Mouse (Mus musculus) regulatory T cell (primary cell): ENCODE data around the gene Gm7029.

Source experiments
- in situ Hi-C: fragments of 300-600 bp; cut with MboI, MseI; formaldehyde crosslinking; loops from one replicate; pipeline ENCODE4 v1.15.1; 2025; ENCODE audit warnings: high pct_unique_total_duplicates

Gm7029 gene

DNA sequence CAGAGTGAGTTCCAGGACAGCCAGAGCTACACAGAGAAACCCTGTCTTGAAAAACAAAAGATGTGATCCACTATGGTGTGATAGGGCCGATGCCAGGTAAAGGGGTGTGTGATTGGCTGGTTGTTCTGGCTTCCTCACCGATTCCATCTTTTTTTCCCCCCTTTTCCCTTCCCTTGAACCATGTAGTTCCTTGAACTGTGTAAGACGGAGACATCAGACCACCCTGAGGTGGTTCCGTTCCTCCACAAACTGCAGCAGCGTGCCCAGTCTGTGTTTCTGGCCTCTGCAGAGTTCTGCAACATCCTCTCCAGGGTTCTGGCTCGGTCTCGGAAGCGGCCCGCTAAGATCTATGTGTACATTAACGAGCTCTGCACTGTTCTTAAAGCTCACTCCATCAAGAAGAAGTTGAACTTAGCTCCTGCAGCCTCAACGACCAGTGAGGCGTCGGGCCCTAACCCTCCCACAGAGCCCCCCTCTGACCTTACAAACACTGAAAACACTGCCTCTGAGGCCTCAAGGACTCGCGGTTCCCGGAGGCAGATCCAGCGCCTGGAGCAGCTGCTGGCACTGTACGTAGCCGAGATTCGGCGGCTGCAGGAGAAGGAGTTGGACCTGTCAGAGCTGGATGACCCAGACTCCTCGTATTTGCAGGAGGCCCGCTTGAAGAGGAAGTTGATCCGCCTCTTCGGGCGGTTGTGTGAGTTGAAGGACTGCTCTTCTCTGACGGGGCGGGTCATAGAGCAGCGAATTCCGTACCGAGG, 37.6 kb downstream of the Gm7029 start:
- in situ Hi-C loops, result loop anchor here (25.0 kb wide), 1 partner anchor 701 kb away; the partner anchor contains the start of genes Agpat1, Egfl8 and Rnf5

DNA sequence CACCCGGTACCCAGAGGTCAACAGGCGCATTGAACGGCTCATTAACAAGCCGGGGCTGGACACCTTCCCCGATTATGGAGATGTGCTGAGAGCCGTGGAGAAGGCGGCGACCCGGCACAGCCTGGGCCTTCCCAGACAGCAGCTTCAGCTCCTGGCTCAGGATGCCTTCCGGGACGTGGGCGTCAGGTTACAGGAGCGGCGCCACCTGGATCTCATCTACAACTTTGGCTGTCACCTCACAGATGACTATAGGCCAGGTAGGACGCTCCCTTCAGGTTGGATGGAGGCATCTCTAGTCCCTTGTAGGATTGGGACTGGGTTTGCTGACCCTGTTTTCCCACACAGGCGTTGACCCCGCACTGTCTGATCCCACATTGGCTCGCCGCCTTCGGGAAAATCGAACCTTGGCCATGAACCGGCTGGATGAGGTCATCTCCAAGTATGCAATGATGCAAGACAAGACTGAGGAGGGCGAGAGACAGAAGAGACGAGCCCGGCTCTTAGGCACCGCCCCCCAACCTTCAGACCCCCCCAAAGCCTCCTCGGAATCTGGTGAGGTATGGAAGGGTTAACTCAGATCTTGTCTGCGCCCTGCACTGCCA, 38.3 kb downstream of the Gm7029 start:
- in situ Hi-C loops, result loop anchor here (25.0 kb wide), 1 partner anchor 700 kb away; the partner anchor contains the start of genes Agpat1, Egfl8 and Rnf5

DNA sequence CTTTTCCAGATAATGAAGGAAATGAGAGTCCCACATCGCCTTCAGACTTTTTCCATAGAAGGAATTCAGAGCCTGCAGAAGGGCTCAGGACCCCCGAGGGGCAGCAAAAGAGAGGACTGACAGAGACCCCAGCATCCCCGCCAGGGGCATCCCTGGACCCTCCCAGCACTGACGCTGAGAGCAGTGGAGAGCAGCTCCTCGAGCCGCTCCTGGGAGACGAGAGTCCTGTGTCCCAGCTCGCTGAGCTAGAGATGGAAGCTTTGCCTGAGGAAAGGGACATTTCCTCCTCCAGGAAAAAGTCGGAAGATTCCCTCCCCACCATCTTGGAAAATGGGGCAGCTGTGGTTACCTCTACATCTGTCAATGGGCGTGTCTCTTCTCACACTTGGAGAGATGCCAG, 39.6 kb downstream of the Gm7029 start:
- in situ Hi-C loops, result loop anchor here (25.0 kb wide), 1 partner anchor 699 kb away; the partner anchor contains the start of genes Agpat1, Egfl8 and Rnf5

DNA sequence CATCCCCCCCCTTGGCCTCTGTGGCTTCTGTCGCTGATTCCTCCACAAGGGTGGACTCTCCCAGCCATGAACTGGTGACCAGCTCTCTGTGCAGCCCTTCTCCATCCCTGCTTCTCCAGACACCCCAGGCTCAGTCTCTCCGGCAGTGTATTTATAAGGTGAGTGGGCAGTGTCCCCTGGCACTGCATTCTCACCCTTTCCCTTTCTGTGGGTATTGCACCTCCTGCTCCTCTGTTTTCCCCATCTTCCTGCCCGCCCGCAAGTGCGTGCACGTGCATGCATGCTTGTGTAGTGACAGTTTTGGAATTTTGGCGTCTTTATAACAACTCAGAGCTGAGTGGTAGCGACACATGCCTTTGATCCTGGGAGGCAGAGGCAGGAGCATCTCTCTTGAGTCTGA, 40.3 kb downstream of the Gm7029 start:
- in situ Hi-C loops, result loop anchor here (25.0 kb wide), 1 partner anchor 698 kb away; the partner anchor contains the start of genes Agpat1, Egfl8 and Rnf5

DNA sequence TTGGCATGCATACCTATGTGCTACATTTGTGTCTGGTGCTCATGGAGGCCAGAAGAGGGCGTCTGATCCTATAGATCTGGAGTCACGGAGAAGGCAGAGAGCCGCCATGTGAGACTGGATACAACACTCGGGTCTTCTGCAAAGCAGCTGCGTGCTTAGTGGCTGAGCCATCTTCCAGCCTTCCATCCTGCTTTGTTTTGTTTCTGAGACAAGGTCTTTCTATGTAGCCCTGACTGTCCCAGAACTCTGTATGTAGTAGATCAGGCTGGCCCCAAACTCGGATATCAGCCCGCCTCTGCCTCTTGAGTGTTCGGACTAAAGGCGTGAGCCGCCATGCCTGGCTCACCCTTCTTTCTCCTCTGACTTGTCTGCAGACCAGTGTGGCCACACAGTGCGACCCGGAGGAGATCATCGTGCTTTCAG, 41.3 kb downstream of the Gm7029 start:
- in situ Hi-C loops, result loop anchor here (25.0 kb wide), 1 partner anchor 697 kb away; the partner anchor contains the start of genes Agpat1, Egfl8 and Rnf5

DNA sequence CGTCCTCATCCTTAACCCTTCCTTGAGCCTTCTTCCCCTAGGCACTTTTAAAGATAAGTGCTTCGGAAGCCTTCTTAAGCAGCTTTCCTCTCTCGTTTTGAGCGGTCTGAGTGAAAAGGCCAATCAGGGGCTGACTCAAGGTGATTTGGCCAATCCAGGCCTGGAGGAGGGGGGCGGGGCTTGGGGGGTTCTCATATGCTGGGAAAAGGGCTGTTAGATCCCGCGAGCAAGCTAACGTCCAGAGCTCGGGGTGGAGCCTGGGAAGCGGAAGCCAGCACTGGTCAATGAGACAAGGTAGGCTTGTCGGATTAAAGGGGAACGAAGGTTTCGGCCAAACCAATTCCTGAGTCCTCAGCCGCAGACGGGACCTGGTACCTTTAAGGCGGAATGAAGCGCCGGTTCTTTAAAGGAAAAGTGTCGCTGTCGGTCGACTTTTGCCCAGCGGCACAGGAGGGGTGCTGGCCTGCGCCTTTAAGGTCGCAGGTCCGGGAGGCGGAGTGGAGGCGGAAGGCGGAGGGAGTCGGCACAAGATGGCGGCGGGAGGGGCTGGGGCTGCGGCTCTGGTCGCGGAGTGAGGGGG, 42.1 kb downstream of the Gm7029 start, which contains the start of the genes Tapbp and Zbtb22:
Tapbp (plus strand) TSS at position 229 of the 580 bp plus-strand sequence.
Zbtb22 (plus strand) TSS at position 234 of the 580 bp plus-strand sequence.
- in situ Hi-C loops, result loop anchor here (25.0 kb wide), 1 partner anchor 697 kb away; the partner anchor contains the start of genes Agpat1, Egfl8 and Rnf5

DNA sequence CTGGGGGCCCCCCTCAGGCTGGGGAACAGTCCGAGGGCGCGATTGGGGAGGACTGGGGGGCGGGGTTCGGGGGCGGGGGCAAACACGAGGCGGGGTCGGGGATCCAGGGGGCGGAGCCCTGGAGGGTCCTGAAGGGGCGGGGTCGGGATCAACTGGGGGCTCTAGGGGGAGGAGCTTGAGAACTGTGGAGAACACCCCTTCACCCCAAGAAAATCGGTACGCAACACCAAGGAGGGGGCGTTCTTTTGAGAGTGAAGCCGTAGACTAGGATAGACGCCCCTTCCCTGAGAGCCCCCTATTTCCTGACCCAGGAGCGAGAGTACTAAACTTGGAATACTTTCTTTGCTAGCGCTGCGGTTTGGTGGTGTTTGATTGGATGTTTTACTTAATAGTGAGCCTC, 42.7 kb downstream of the Gm7029 start:
- in situ Hi-C loops, result loop anchor here (25.0 kb wide), 1 partner anchor 696 kb away; the partner anchor contains the start of genes Agpat1, Egfl8 and Rnf5

DNA sequence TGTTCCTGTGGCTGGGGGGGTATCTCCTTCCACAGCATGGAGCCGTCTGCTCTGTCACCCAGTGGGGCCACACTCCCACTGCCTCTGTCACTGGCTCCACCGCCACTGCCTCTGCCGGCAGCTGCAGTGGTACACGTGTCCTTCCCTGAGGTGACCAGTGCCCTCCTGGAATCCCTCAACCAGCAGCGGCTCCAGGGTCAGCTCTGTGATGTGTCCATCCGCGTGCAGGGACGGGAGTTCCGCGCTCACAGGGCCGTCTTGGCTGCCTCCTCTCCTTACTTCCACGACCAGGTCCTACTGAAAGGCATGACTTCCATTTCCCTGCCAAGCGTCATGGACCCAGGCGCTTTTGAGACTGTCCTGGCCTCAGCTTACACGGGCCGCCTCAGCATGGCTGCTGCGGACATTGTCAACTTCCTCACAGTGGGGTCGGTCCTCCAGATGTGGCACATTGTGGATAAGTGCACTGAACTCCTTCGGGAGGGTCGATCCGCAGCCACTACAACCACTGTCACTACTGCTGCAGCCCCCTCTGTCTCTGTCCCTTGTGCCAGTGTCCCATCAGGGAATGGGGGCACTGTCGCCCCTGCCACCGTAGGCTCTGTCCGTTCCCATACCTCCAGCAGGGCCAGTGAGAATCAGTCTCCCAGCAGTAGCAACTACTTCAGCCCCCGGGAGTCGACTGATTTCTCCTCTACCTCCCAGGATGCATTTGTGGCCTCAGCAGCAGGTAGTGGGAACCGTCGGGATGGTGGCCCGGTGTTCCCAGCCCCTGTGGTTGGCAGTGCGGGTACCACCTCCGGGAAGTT, 43.4 kb downstream of the Gm7029 start:
- in situ Hi-C loops, result loop anchor here (25.0 kb wide), 1 partner anchor 695 kb away; the partner anchor contains the start of genes Agpat1, Egfl8 and Rnf5

DNA sequence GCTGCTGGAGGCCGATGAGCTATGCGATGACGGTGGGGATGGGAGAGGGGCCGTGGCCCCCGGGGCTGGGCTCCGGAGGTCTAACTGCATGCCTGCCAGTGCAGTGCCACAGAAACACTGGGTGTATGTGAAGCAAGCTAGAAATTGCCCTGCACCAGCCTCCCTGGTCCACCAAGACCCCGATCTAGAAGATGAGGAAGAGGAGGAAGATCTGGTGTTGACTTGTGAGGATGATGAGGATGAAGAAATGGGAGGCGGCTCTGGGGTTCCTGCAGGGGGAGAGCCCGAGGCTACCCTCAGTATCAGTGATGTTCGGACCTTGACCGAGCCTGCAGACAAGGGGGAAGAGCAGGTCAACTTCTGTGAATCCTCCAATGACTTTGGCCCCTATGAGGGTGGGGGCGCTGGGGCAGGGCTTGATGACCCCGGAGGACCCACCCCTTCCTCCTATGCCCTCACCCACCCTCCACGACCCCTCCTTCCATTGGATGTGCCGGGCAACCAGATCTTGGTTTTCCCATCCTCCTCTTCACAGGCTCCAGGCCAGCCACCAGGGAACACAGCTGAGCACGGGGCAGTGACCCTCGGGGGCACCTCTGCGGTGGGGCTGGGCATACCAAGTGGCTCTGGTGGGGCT, 44.1 kb downstream of the Gm7029 start:
- in situ Hi-C loops, result loop anchor here (25.0 kb wide), 1 partner anchor 695 kb away; the partner anchor contains the start of genes Agpat1, Egfl8 and Rnf5

DNA sequence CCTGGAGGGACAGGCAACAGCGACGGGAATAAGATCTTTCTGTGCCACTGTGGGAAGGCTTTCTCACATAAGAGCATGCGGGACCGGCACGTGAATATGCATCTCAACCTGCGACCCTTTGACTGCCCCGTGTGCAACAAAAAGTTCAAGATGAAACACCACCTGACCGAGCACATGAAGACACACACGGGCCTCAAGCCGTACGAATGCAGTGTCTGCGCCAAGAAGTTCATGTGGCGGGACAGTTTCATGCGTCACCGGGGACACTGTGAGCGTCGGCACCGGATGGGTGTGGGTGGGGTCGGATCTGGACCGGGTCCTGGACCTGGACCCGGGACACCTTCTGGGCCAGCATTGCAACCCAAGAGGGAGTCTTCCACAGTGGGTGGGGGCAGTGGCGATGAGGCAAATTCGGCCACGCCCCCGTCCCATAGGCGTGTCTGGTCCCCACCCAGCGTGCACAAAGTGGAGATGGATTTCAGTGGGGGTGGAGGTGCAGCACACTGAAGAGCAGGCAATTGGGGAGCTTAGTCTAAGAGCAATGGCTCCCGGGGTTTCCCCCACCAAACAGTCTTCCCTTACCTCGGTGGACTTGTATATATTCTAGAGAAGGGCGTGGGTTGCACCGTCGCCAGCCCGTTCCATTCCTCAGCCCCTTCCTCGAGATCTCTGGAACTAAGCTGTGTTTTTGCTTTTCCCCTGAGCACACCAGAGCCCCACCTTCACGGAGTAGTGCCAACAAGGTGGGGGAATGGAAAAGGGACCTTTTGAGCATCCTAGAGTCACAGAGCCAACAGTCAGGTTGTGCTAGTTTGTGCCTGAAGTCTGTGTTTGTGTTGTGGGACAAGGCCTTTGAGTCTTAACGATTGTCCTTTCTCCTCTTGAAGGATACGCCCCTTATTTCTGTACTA, 44.9 kb downstream of the Gm7029 start:
- in situ Hi-C loops, result loop anchor here (25.0 kb wide), 1 partner anchor 694 kb away; the partner anchor contains the start of genes Agpat1, Egfl8 and Rnf5

DNA sequence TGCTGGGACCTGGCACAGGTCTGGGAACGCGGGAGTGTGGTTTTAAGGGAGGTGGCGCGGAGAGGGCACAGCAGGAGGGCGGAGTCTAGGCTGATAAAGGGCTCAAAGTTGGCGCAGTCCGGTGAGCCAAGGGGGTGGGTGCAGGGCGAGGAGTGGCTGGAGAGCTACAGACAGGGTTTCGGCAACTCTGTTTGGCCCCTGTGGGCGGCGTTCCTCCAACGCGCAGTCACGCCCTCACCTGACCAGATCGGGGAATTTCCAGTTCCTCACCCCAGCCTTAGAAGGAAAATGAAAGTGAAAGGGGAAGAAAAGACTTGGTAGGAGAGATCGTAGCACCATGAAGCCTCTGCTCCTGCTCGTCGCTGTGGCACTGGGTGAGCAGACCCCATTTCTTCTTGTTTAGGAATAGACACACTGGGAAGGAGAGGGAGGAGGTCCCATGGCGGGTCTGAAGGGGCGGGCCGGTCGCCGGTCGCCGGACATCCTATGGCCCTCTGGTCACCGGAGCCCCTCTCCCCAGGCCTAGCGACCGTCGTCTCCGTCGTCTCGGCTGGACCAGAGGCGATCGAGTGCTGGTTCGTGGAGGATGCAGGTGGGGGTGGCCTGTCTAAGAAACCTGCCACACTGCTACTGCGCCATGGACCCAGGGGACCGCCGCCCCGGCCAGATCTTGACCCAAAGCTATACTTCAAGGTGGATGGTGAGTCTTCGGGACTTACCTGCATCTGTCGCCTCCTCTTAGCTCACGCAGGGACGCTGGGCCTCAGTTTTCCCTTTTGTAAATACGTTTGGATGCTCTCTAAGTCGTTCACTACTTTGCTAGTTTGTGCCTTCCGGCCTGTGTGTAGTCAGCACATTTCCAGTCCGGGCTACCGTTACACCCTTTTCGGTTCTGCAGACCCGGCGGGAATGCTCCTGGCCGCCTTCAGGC, 46.0 kb downstream of the Gm7029 start:
- in situ Hi-C loops, result loop anchor here (25.0 kb wide), 1 partner anchor 693 kb away; the partner anchor contains the start of genes Agpat1, Egfl8 and Rnf5

DNA sequence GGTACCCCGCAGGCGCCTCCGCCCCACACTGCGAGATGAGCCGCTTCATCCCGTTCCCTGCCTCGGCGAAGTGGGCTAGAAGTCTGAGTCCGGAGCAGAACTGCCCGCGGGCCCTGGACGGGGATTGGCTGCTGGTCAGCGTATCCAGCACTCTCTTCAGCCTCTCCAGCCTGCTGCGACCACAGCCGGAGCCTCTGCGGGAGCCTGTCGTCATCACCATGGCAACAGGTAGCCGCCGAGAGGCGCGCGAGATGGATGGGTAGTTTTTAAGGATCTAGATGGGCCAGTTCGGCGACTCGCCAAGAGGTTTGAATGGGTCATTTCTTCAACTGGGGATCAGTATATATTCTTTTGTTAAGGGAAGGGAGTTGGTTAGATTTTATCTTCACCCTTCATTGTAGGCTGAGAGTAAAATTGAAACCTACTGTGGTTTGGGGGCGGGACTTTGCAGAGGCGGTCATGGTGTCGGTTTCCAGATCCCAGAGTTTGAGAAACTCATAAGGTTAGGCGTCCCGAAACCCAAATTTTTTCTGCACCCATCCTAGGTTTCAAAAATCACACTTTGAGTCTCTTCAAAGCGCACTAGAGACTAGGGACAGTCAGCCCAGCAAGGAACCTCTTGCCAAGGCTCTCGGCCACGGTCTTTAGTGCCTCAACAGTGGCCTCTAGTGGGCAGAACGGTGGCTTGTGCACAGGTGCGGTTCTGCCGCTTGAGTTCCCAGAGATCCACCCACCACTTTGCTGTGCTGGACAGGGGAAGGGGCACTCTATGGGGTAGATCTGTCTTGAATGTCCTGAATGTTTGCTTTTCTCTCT, 46.9 kb downstream of the Gm7029 start:
- in situ Hi-C loops, result loop anchor here (25.0 kb wide), 1 partner anchor 692 kb away; the partner anchor contains the start of genes Agpat1, Egfl8 and Rnf5

DNA sequence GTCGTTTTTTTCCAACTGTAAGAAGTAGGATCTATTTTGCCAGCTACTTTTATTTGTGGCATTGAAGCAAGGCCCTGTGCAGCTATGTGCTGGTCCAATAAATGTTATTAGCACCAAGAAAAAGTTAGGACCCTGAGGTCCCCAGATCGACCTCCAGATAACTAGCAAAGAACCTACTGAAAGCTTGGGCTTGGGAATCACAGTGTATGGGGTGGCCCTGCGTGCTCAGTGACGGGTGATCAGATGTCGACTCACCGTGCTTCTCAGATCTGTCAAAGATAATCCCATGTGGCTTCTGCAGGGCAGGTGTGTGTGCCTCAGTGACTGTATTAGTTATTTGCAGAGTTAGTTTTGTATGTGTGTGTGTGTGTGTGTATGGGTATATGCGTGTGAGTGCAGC, 47.7 kb downstream of the Gm7029 start:
- in situ Hi-C loops, result loop anchor here (25.0 kb wide), 1 partner anchor 691 kb away; the partner anchor contains the start of genes Agpat1, Egfl8 and Rnf5
